Mouse (Mus musculus) CD8-positive naive resting alpha-beta T cell, adult 2 months (primary cell): ENCODE data around the gene Cdh26.
A peak's percentile ranks its signal among the peaks of the same experiment; 100 is the strongest.

Source experiments
- DNase-seq, 2 experiments: peaks; one replicate each; pipeline ENCODE4 v3.0.0; 2022; ENCODE audit warnings: low read depth in 2 of 2, low spot score in 2 of 2

Cdh26 gene

GRCm38 (mm10) chr2:178437311-178437710 is 7.0 kb downstream of the Cdh26 start:
- no peak for DNase-seq

GRCm38 (mm10) chr2:178449386-178449785 is 19.1 kb downstream of the Cdh26 start:
- no peak for DNase-seq

- DNase-seq = no peak
Observed at GRCm38 (mm10) chr2:178450236-178450635, 19.9 kb downstream of the Cdh26 start.

- DNase-seq = no peak
Observed at GRCm38 (mm10) chr2:178450961-178451360, 20.6 kb downstream of the Cdh26 start.

- DNase-seq = no peak
Observed at GRCm38 (mm10) chr2:178454664-178455516, 24.6 kb downstream of the Cdh26 start.

GRCm38 (mm10) chr2:178457414-178457813 is 27.1 kb downstream of the Cdh26 start:
- DNase-seq = no peak

- no peak for DNase-seq
Observed at GRCm38 (mm10) chr2:178460353-178460752, 30.0 kb downstream of the Cdh26 start.

- no peak for DNase-seq
Observed at GRCm38 (mm10) chr2:178471546-178472480, 41.5 kb downstream of the Cdh26 start.

- DNase-seq = no peak
Observed at GRCm38 (mm10) chr2:178473916-178474315, 43.6 kb downstream of the Cdh26 start.

- no peak for DNase-seq
Observed at GRCm38 (mm10) chr2:178477228-178477627, 46.9 kb downstream of the Cdh26 start.

GRCm38 (mm10) chr2:178479011-178479410 is 48.7 kb downstream of the Cdh26 start:
- no peak for DNase-seq

- DNase-seq = no peak
Observed at GRCm38 (mm10) chr2:178480932-178481331, 50.6 kb downstream of the Cdh26 start.

GRCm38 (mm10) chr2:178483462-178483861 is 53.1 kb downstream of the Cdh26 start:
- DNase-seq = no peak

- no peak for DNase-seq
Observed at GRCm38 (mm10) chr2:178488276-178488675, 57.9 kb downstream of the Cdh26 start.

GRCm38 (mm10) chr2:178490245-178490920 is 60.1 kb downstream of the Cdh26 start:
- DNase-seq = no peak

- no peak for DNase-seq
Observed at GRCm38 (mm10) chr2:178494066-178494465, 63.7 kb downstream of the Cdh26 start.

GRCm38 (mm10) chr2:178495816-178496215 is 65.5 kb downstream of the Cdh26 start:
- DNase-seq = no peak

GRCm38 (mm10) chr2:178497900-178498299 is 67.6 kb downstream of the Cdh26 start:
- no peak for DNase-seq

GRCm38 (mm10) chr2:178498409-178498808 is 68.1 kb downstream of the Cdh26 start:
- DNase-seq = no peak

- no peak for DNase-seq
Observed at GRCm38 (mm10) chr2:178502469-178502868, 72.1 kb downstream of the Cdh26 start.

- DNase-seq = peak; percentile 21 to 32
Observed at GRCm38 (mm10) chr2:178506056-178506455, 75.7 kb downstream of the Cdh26 start.
